Mouse (Mus musculus): ENCODE measurements at regions not wholly inside any gene's neighbourhood (a gene's known extent, or its start where the extent isn't known, plus 50 kb on each side); places are given as distances from the start of the nearest gene placed in this dataset.

GRCm38 (mm10) chr9:84356167-84356566 is 431.2 kb downstream of the Bckdhb start:
- Histone ChIP-seq H3K27me3 (ENCODE audit: control insufficient read depth in 1 of 2, insufficient read depth in 2 of 2, low read length in 2 of 2) (no peaks in the 10 kb centered on the region), H3K4me1 (ENCODE audit: control insufficient read depth in 1 of 2, insufficient read depth in 2 of 2, low read length in 2 of 2) (no peaks in the 10 kb centered on the region), H3K4me3 (ENCODE audit: control insufficient read depth in 1 of 2, insufficient read depth in 1 of 2, low read depth in 2 of 2, low read length in 2 of 2) (no peak overlapping the region), H3K79me2 (ENCODE audit: control insufficient read depth, insufficient read depth, low read length, poor library complexity) (no peaks in the 10 kb centered on the region), H3K9me3 (replicated peaks; ENCODE audit: insufficient read depth, low read length) (no peaks in the 10 kb centered on the region), H3K9ac (ENCODE audit: control insufficient read depth, low read depth, low read length, poor library complexity, severe bottlenecking) (no peak overlapping the region), H3K27ac (ENCODE audit: control insufficient read depth, low read depth, low read length) (no peak overlapping the region), H3K36me3 (ENCODE audit: control insufficient read depth in 1 of 2, insufficient read depth in 2 of 2, low read length in 2 of 2) (no peaks in the 10 kb centered on the region)
- TF ChIP-seq POLR2AphosphoS2 (IDR thresholded peaks at IDR 0.05; ENCODE audit: low read length), result no peak
- no peak for TF ChIP-seq POLR2AphosphoS5 (IDR thresholded peaks at IDR 0.05; ENCODE audit: borderline replicate concordance, low read depth, low read length)
- TF ChIP-seq KAT2A (conservative IDR thresholded peaks at IDR 0.05; ENCODE audit: low read depth, low read length), result no peak
- TF ChIP-seq EP300 (IDR thresholded peaks at IDR 0.05; ENCODE audit: low read depth in 1 of 2, low read length in 2 of 2), result no peak
- TF ChIP-seq MYB (IDR thresholded peaks at IDR 0.05; ENCODE audit: low read depth, low read length), result no peak
- TF ChIP-seq TAL1 (IDR thresholded peaks at IDR 0.05; ENCODE audit: low read length), result no peak
- no peak for TF ChIP-seq UBTF (IDR thresholded peaks at IDR 0.05; ENCODE audit: borderline replicate concordance, insufficient read depth, low read depth, low read length)
- TF ChIP-seq NELFE (IDR thresholded peaks at IDR 0.05; ENCODE audit: low read depth, low read length), result no peak
- no peak for TF ChIP-seq BHLHE40 (IDR thresholded peaks at IDR 0.05; ENCODE audit: borderline replicate concordance, low read depth, low read length)
- TF ChIP-seq CTCF (IDR thresholded peaks at IDR 0.05 in 2 of 3, conservative IDR thresholded peaks at IDR 0.05 in 1 of 3; ENCODE audit: control insufficient read depth in 1 of 3, insufficient read depth in 1 of 3, low read depth in 2 of 3, low read length in 3 of 3, poor library complexity in 1 of 3, severe bottlenecking in 1 of 3), result no peak
- no peak for TF ChIP-seq USF2 (IDR thresholded peaks at IDR 0.05; ENCODE audit: borderline replicate concordance in 1 of 2, insufficient read depth in 1 of 2, low read depth in 1 of 2, low read length in 2 of 2)
- TF ChIP-seq MAFK (IDR thresholded peaks at IDR 0.05; ENCODE audit: borderline replicate concordance, low read depth, low read length), result no peak
- no peak for TF ChIP-seq ZNF384 (IDR thresholded peaks at IDR 0.05; ENCODE audit: low read depth, low read length)
- no peak for TF ChIP-seq MAZ (IDR thresholded peaks at IDR 0.05; ENCODE audit: low read depth, low read length)
- TF ChIP-seq RCOR1 (IDR thresholded peaks at IDR 0.05; ENCODE audit: low read depth, low read length), result no peak
- TF ChIP-seq POLR2A (IDR thresholded peaks at IDR 0.05; ENCODE audit: control insufficient read depth in 1 of 2, insufficient read depth in 1 of 2, low read depth in 1 of 2, low read length in 2 of 2, poor library complexity in 1 of 2), result no peak
- TF ChIP-seq CHD1 (IDR thresholded peaks at IDR 0.05; ENCODE audit: low read depth, low read length), result no peak
- no peak for TF ChIP-seq NRF1 (IDR thresholded peaks at IDR 0.05; ENCODE audit: insufficient read depth, low read depth, low read length, poor library complexity, severe bottlenecking)
- TF ChIP-seq ZMIZ1 (IDR thresholded peaks at IDR 0.05; ENCODE audit: low read depth, low read length), result no peak
- TF ChIP-seq GABPA (IDR thresholded peaks at IDR 0.05; ENCODE audit: low read depth, low read length), result no peak
- DNase-seq (ENCODE audit: low read depth, low spot score), result no peak

GRCm38 (mm10) chr9:84359879-84360278 is 434.9 kb downstream of the Bckdhb start:
- no peaks in the 10 kb centered on the region for H3K36me3 ChIP-seq (ENCODE audit: control insufficient read depth in 1 of 2, insufficient read depth in 2 of 2, low read length in 2 of 2)
- H3K9ac ChIP-seq (ENCODE audit: control insufficient read depth, low read depth, low read length, poor library complexity, severe bottlenecking), result no peak overlapping the region
- no peaks in the 10 kb centered on the region for H3K27me3 ChIP-seq (ENCODE audit: control insufficient read depth in 1 of 2, insufficient read depth in 2 of 2, low read length in 2 of 2)
- no peak for TF ChIP-seq BHLHE40 (IDR thresholded peaks at IDR 0.05; ENCODE audit: borderline replicate concordance, low read depth, low read length)
- H3K27ac ChIP-seq (ENCODE audit: control insufficient read depth, low read depth, low read length), result no peak overlapping the region
- H3K4me1 ChIP-seq (ENCODE audit: control insufficient read depth in 1 of 2, insufficient read depth in 2 of 2, low read length in 2 of 2), result no peaks in the 10 kb centered on the region
- H3K4me3 ChIP-seq (ENCODE audit: control insufficient read depth in 1 of 2, insufficient read depth in 1 of 2, low read depth in 2 of 2, low read length in 2 of 2), result no peak overlapping the region
- DNase-seq (ENCODE audit: low read depth, low spot score), result no peak
- H3K9me3 ChIP-seq (replicated peaks; ENCODE audit: insufficient read depth, low read length), result no peaks in the 10 kb centered on the region
- H3K79me2 ChIP-seq (ENCODE audit: control insufficient read depth, insufficient read depth, low read length, poor library complexity), result no peaks in the 10 kb centered on the region
